Mouse (Mus musculus): Measurements from ENCODE around the gene Kdm3a. TPM values are rescaled to one million over a fixed set of nuclear protein-coding genes. Genes with fewer than 3 reads are reported as not detected.

Kdm3a gene
- 10 to 100 TPM; 30.7 to 32.0 TPM for total RNA-seq (2021)

GRCm38 (mm10) chr6:71632829-71633662, at the start of gene Kdm3a:
TSS of gene Kdm3a (minus strand) at chr6:71632990.
- intact Hi-C loops (cut with DNase I) = no loop called here
- DNase-seq = peak; percentile 100

- no peak for DNase-seq
Measured at GRCm38 (mm10) chr6:71678891-71679290, 46.1 kb upstream of the Kdm3a start.

GRCm38 (mm10) chr6:71673166-71673565, 40.4 kb upstream of the Kdm3a start:
- intact Hi-C loops (cut with DNase I) = no loop called here
- no peak for DNase-seq

More at GRCm38 (mm10) chr6:71678891-71679290, 46.1 kb upstream of the Kdm3a start:
- intact Hi-C loops (cut with DNase I) = no loop called here

GRCm38 (mm10) chr6:71664511-71664910, 31.7 kb upstream of the Kdm3a start:
- intact Hi-C loops (cut with DNase I) = no loop called here
- DNase-seq = no peak

GRCm38 (mm10) chr6:71658290-71658689, 25.5 kb upstream of the Kdm3a start:
- DNase-seq = no peak
- intact Hi-C loops (cut with DNase I) = no loop called here

GRCm38 (mm10) chr6:71655835-71656234, 23.0 kb upstream of the Kdm3a start:
- intact Hi-C loops (cut with DNase I) = no loop called here

GRCm38 (mm10) chr6:71651868-71652267, 19.1 kb upstream of the Kdm3a start:
- DNase-seq = no peak
- intact Hi-C loops (cut with DNase I) = no loop called here

More at GRCm38 (mm10) chr6:71655835-71656234, 23.0 kb upstream of the Kdm3a start:
- DNase-seq = no peak

GRCm38 (mm10) chr6:71632486-71632828, 333 bp downstream of the Kdm3a start:
- DNase-seq = no peak
- intact Hi-C loops (cut with DNase I) = no loop called here

- DNase-seq = peak; percentile 50
- intact Hi-C loops (cut with DNase I) = no loop called here
Measured at GRCm38 (mm10) chr6:71631706-71632461, 906 bp downstream of the Kdm3a start.

GRCm38 (mm10) chr6:71631196-71631595, 1.6 kb downstream of the Kdm3a start:
- DNase-seq = no peak
- intact Hi-C loops (cut with DNase I) = no loop called here

GRCm38 (mm10) chr6:71627325-71627724, 5.5 kb downstream of the Kdm3a start:
- DNase-seq = no peak
- intact Hi-C loops (cut with DNase I) = loop anchor here (10.0 kb wide), 1 partner anchor 177 kb away; no protein-coding TSS in a partner anchor

- intact Hi-C loops (cut with DNase I) = loop anchor here (10.0 kb wide), 1 partner anchor 179 kb away; no protein-coding TSS in a partner anchor
- DNase-seq = no peak
Measured at GRCm38 (mm10) chr6:71625984-71626383, 6.8 kb downstream of the Kdm3a start.

GRCm38 (mm10) chr6:71624723-71625122, 8.1 kb downstream of the Kdm3a start:
- intact Hi-C loops (cut with DNase I) = loop anchor here (10.0 kb wide), 1 partner anchor 180 kb away; no protein-coding TSS in a partner anchor
- no peak for DNase-seq

GRCm38 (mm10) chr6:71621981-71622380, 10.8 kb downstream of the Kdm3a start:
- peak; percentile 1 for DNase-seq

GRCm38 (mm10) chr6:71621551-71621950, 11.2 kb downstream of the Kdm3a start:
- no peak for DNase-seq
- intact Hi-C loops (cut with DNase I) = loop anchor here (10.0 kb wide), 1 partner anchor 183 kb away; no protein-coding TSS in a partner anchor

More at GRCm38 (mm10) chr6:71621981-71622380, 10.8 kb downstream of the Kdm3a start:
- intact Hi-C loops (cut with DNase I) = loop anchor here (10.0 kb wide), 1 partner anchor 183 kb away; no protein-coding TSS in a partner anchor

- DNase-seq = no peak
- intact Hi-C loops (cut with DNase I) = no loop called here
Measured at GRCm38 (mm10) chr6:71616959-71617358, 15.8 kb downstream of the Kdm3a start.

GRCm38 (mm10) chr6:71613225-71613624, 19.6 kb downstream of the Kdm3a start:
- DNase-seq = no peak
- intact Hi-C loops (cut with DNase I) = no loop called here

GRCm38 (mm10) chr6:71609968-71610367, 22.8 kb downstream of the Kdm3a start:
- intact Hi-C loops (cut with DNase I) = loop anchor here (10.0 kb wide), 1 partner anchor 265 kb away; no protein-coding TSS in a partner anchor
- DNase-seq = no peak

GRCm38 (mm10) chr6:71608994-71609393, 23.8 kb downstream of the Kdm3a start:
- intact Hi-C loops (cut with DNase I) = loop anchor here (10.0 kb wide), 1 partner anchor 266 kb away; no protein-coding TSS in a partner anchor
- no peak for DNase-seq

- DNase-seq = no peak
- intact Hi-C loops (cut with DNase I) = loop anchor here (10.0 kb wide), 1 partner anchor 267 kb away; no protein-coding TSS in a partner anchor
Measured at GRCm38 (mm10) chr6:71607756-71608155, 25.0 kb downstream of the Kdm3a start.

GRCm38 (mm10) chr6:71590154-71590553, 42.6 kb downstream of the Kdm3a start:
- intact Hi-C loops (cut with DNase I) = no loop called here
- DNase-seq = no peak

All from left cerebral cortex, postnatal 4 days (tissue).